Mouse (Mus musculus): Measurements from ENCODE around the gene Mad2l2.

DNA sequence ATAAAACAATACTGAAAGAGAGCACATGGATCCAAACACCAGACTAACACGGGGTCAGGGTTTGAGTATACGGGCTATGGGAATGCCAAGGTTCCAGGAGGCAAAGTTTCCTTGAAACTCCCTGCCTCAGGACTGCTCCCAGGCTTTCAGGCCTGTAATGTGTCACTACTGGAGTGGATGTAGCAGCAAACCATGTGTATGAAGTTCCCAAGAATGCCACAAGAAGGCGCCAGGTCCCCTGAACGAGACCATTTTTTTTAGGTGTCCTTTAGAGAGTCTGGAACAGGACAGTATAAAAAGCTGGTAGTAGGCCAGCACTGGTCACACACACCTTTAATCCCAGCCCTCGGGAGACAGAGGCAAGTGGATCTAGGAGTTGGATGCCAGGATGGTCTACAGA, 36.0 kb upstream of the Mad2l2 start:
- no peak for TF ChIP-seq POLR2A (IDR thresholded peaks at IDR 0.05; ENCODE audit: low read depth, low read length)
- no peak for TF ChIP-seq CTCF (IDR thresholded peaks at IDR 0.05; ENCODE audit: extremely low read depth, insufficient read length, insufficient replicate concordance, low read depth, low read length)
